Mouse (Mus musculus) T-helper 2 cell (primary cell): ENCODE results near the gene Pcsk4.

Experiments used
- in situ Hi-C: fragments of 300-600 bp; cut with MboI, MseI; formaldehyde crosslinking; loops from one replicate; pipeline ENCODE4 v1.15.1; 2025; ENCODE audit warnings: high pct_unique_total_duplicates

The Pcsk4 gene

DNA sequence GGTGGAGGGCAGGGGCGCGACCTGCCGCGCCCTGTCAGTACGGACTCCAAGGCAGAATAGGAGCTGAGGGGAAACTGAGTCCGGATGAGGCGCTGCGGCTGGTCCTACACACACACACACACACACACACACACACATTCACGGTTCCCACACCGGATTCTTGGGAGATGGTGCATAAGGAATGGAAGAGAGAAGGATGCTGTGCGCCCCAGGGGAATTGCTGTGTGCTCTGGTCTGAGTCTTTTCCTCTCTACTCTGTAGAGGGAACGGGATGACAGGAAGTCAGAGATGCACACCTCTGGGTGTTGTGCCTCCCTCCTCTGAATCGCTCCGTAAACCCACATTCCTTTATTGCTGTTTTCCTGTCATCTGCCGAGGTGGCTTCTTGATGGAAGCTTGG, 30.0 kb downstream of the Pcsk4 start:
- in situ Hi-C loops = no loop called here

DNA sequence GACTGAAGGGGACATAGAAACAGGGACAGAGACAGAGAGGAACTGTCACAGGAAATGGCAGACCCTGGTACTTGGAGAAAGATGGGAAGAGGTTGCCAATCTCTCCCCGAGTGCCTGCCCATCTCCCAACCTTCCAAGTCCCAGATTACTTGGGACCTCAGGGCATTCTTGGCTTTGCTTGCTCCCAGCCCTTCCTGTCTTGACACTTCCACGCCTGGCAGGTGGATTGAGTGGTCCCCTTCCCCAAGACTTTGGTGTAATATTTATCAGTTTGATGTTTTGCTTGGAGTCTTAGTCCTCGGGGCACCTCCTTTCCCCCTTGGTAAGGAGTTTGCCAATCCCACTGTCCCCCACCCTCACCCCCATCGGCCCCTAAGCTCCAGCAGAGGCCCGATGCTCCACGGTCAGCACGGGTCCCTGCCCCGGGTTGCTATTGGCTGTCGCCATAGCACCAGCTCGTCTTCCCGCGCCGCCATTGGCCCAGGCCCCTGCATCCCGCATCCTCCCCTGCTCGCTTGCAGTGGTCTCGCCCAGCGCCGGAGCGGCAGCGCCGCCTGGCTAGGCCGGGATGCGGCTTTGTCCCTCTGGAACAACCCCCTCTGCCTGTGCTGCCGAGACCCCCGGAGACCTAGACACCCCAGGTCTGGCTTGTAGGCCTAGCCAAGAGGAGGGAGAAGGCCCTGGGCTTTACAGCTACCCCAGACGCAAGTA, 30.6 kb downstream of the Pcsk4 start:
- in situ Hi-C loops = no loop called here

DNA sequence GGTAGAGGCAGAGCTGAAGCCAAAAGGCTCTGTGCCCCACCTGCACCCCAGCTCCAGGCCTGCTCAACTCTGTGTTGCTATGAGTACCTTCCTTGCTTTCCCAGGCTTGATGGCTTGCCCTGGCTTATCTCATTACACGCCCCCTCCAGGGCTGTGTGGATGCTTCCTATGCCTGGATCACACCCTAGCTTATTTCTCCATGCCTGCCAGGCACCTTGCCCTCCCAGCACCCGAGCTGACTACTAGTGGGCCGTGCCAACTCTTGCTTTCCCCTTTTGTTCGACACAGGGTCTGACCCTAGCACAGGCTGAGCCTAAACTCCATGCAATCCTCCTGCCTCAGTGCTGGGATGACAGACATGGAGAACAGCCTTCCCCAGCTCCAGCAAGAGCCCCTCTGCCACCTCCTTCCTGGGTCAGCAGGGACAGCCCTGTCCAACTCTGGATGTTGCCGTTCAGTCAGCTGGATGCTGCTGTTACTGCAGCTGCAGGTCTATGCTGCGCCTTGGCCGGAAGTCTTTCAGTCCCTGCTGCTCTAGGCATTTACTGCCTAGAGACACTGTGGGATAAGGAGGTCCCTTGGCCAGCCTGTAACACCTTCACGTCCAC, 31.7 kb downstream of the Pcsk4 start:
- in situ Hi-C loops = no loop called here

DNA sequence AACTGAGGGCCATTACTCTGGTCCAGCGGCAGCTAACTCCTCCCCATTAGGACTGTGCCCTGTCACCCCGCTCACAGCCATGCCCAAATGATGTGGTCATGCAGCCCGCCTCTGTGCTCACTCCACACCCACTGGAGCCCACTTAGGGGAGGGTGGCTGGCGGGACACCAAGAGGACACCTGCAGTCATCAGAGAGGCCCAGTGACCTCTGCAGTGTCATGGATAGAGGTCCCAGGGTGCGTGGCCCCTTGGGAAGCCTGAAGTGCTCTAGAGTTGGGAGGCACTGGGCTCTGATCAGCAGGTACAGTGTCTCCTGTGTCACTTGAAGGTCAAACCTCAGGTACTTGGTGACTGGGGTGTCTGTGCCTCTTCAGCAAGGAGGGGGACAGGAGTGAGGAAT, 32.5 kb downstream of the Pcsk4 start:
- in situ Hi-C loops = no loop called here

DNA sequence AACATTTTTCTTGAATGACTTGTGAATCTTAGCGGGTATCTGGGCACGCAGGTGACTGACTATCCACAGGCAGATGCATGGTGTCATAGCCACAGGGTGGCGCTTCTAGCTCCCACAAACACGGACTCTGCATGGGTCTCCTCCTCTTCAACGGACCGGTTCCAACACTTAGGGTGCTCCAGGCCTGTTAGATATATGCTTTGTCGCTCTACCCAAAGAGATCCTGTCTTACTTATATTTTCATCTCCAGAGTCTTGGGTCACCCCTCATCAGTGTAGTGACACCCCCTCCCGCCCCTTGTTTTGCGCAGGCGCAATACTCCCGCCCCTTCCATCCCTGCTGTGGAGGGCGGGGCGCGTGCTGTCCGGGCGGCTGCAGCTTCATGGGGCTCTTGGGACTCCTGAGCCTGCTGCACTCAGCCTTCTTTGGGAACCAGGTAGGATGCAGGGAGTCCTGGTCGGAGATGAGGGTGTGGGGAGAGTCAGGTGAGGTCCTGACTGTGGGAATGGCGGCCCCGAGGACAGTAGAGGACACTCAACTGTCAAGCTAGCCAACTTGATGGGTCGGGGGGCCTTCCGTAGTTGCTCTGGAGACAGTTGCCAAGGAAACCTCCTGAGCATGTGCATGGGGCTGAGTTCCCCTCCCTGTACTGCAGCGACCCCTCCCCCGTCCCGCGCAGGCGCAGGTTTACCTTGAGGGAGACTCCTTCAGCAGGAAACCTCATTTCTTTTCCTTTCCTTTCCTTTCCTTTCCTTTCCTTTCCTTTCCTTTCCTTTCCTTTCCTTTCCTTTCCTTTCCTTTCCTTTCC, 33.5 kb downstream of the Pcsk4 start, which contains the start of gene Apc2:
Apc2 (plus strand) TSS at position 360 of the 808 bp plus-strand sequence.
- in situ Hi-C loops = no loop called here

DNA sequence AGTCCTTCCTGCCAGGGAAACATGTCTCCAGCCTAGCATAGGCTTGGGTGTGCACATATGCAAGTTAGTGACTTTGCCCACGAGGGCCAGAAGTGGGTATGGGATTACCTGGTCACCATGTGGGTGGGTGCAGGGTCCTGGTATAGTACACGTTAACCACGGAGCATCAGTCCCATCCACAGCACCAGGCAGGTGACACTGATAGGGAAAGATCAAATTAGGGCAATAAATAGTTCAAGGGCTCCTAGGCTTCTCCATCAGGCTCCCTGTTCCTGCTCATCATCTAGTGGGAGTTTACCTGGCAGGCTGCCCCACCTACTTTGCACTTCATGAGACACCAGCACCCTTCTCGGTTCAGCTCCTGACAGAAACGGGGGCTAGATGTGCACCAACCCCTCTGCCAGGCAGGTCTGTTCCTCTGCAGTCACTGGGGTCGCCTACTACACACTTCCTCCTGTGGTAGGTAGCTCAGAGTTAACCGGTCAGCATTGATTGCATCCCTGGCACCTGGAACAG, 34.5 kb downstream of the Pcsk4 start:
- in situ Hi-C loops = no loop called here

DNA sequence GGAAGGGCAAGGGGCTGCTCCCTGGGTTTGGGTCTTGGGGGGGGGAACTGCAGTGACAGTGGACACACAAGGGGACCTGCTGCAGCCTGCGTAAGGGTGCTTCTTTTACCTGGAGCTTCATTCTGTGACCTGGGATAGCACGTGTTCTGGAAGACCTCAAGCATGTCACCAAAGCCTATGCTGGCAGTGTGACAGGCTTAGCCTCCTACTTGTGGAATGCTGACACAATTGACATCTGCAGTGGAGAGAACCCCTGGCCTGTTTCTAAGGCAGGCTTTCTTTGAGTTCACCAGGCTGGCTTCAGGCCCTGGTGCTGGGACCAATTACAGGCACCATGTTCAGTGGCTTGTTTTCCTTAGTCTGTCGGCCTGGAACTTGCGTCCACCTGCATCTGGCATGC, 35.0 kb downstream of the Pcsk4 start:
- in situ Hi-C loops = no loop called here

DNA sequence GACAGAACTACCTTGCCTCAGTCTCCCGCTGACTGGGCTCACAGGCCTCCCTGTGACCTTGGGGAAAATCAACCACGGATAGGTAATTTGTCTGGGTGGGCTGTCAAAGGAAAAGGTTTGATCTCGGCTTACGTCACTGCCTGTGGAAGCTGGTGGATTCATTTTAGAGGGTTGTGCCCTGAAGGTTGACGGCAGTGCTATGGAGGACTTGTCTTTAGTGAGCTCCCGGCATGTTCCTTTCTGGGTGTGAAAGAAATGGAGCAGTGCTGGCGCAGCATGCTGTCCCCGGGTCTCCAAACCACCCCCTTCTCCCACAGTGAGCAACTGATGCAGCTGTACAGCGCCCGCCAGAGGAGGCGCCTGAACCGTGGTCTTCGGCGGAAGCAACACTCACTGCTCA, 36.0 kb downstream of the Pcsk4 start:
- in situ Hi-C loops = no loop called here

DNA sequence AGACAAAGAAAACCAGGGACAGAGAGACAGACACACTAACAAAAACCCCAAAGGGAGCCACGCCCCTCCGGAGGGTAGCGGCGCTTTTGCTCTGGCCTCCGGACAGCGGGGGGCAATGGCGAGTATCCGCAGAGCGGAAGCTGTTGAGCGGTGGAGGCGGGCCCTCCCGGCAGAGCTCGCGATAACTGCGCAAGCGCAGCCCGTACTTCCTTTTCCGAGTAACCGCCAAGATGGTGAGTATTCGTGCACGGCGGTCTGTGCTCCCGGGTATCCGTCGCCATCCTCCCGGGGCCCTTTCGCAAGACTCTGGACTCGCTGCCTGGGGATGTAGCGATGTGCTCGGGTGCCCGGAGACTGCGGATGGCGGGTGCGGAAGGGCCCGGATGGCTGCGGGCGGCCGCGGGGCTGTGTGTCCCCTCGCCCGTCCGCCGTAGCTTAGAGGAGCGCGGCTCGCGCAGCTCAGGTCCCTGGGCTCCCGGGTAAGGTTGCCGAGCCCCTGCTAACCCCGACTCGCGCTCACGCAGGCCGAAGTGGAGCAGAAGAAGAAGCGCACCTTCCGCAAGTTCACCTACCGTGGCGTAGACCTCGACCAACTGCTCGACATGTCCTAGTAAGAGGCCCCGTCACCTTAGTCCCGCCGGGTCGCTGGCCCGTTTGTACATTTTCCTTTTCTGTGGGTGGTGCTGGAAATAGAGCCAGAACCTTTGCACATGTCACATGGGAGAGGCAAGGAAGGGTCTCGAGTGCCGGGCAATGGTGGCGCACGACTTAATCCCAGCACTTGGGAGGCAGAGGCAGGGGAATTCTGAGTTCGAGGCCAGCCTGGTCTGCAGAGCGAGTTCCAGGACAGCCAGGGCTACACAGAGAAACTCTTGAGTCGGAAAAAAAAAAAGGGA, 36.8 kb downstream of the Pcsk4 start, which contains the start of gene Rps15:
Rps15 (plus strand) TSS at position 203 of the 896 bp plus-strand sequence.
- in situ Hi-C loops = no loop called here

DNA sequence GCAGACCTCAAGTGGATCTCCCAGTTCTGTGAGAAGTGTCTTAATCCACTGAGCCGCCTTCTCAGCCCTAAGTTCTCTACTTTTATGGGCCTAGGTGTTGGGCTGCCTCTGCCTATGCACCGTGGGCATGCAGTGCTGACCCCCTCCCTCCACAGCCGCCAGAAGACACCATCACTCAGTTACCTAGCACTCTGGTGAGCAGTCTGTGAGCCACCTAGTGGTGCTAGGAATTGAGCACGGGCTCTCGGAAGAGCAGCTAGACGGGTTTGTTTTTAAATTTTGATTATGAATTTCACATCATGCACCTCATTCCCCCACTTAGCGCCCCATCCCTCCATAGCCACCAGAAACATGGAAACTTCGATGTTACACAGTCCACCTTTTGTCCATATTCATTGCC, 40.6 kb downstream of the Pcsk4 start:
- in situ Hi-C loops = no loop called here

DNA sequence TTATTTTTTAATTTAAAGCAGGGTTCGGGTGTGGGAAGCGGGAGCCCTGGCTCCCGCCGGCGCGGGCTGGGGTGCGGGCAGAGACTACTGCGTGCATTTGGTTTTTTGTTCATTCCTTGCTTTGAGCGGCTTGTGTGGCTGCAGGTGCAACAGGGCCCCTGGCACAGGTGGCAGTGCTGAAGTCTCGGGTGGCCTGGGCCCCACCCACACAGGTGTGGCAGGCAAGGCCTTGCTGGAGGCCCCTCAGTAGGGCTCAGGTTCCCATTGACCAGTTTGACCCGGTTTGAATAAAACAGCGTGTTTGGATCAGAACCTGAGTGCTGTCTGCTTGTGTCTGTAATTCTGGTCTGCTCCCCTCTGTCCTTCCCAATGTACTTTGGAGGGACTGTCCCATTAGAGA, 41.2 kb downstream of the Pcsk4 start:
- in situ Hi-C loops = no loop called here

DNA sequence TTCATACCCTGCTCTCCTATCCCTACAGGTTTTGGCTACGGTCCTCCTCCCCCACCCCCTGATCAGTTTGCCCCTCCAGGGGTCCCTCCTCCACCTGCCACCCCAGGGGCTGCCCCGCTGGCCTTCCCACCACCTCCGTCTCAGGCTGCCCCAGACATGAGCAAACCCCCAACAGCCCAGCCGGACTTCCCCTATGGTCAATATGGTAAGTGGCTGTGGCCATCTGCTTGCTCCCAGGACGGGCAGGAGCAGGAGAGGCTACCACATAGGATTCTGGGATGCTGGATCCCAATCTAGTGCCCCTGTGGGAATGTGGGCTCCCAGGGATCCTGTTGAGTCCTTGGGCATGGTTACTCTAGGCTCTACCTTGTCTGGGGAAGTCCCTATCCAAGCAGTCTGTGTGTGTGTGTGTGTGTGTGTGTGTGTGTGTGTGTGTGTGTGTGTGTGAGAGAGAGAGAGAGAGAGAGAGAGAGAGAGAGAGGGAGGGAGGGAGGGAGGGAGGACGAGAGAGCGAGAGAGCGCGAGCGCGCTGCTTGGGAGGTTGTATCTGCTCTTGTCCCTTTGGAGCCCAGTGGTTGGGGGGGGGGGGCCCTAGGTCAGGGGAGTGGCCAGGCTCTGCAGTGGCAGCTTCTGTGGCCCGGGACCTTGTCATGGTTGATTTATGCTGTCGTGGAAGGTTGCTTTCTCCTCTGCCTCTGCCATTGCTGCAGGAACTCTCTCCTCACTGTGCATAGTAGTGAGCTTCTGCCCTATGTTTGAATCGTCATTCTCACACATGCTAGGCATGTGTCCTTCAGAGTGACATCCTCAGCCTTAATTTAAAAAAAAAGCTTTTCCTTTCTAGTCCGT, 43.9 kb downstream of the Pcsk4 start:
- in situ Hi-C loops = no loop called here

DNA sequence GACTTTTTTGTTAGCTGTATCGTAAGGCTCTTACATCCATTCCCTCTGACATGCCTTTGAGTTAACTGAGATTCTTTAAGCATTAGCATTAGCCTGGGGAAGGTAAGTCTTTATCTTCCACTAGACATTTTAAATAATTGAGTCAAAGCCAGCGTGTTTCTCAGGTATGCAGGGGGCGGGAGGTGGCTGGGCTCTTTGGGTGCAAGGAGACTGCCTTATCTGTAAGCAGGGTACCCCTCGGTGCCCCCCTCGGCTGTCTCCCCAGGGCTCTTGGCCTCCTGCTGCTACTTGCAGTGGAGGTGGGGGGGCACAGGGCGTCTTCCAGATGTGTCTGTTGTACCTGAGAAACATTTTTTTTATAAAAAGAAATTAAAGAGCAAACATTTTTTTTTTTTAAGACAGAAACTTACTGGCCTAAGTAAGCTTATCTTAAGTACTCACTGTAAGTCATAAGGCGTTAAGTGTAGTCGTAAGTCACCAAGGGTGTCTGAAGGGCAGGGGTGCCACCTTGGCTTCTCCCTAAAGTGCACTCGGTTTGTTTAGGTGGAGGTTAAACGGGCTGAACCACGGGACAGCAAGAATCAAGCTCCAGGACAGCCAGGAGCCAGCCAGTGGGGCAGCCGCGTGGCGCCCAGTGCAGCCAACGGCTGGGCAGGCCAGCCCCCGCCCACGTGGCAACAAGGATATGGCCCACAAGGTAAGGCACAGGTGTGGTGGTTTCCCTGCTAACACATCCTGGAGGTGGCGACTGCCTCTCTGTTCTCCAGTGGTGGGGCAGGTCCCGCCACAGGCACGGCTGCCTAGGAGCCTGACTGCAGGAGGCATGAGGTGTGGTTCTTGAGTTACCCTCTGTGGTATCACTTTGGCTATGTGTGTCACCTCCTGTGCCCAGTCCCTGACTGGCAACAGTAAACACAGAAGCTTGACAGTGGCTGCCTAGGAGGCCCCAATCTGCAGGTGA, 46.5 kb downstream of the Pcsk4 start:
- in situ Hi-C loops = no loop called here

DNA sequence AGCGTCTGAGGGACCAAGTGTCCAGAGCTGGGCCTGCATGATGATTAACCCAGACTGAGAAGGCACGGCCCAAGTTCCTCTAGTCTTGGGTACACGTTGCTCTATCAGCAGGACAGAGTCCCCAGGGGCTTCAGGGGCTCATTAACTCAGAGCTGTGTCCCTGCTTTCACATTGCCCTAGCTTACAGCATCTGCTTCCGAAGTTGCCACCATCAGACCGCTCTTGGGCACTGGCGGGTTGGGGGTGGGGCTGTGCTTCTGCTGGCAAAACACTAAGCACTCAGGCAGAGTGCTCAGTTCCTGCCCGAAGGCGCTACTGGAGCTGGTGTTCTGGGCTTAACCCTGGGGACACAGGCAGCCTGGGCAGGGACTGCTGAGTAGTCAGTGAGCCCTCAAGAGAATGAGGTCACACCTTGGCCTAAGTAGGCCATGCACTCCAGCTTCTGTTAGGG, 47.4 kb downstream of the Pcsk4 start:
- in situ Hi-C loops = no loop called here

DNA sequence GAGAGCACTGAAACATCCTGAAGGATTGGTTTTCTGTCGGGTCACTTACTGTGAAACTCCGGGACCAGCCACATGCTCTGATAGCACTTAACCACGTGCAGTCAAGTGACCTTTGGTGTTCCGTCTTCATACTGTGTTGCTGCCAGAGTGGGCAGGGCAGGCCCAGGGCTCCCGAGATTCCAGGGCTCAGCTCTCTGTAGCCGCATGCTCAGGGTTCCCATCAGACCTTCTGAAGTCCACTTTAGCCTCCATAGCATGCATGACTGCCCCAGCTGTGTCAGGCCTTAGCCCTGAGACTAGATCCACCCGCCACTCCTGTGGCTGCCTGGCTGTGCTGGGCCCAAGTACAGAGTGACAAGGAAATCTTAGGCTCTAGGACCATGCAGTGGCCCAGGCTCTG, 48.0 kb downstream of the Pcsk4 start:
- in situ Hi-C loops = no loop called here

DNA sequence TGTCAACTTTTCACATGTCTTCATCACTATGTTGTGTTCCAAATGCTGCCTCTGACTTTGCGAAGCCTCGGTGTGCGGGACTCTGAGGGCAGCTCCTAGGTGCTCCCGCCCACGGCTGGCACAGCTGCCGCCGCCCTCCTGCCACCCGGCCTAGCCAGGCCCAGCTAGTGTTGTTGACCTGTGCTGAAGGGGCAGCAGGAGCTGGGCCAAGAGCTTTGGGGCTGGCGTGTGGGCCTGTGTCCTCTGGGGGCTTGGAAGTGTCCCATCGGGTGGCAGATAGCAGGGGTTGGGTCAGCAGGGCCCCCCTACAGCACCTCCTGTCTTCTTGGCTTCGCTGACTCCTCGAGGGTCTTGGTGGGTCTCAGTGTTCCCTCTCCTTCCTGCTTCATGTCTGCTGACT, 50.0 kb downstream of the Pcsk4 start:
- in situ Hi-C loops = no loop called here

DNA sequence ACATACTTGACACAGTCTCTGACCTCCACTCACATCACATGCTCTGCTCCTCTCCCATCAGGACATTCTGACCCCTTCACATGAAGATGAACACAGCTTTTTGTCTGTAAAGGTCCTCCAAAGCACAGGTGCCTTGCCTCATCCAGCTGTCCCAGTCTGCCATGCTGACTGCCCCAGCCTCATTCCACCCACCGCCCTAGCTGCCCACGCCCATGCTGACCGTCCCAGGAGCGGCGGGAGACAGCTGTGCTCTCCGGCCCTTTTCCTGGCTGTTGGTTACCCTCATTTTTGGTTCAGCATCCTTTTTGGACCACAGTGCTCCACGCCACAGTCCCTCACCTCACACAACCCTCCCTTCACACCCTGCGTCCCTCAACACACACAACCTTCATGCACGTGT, 50.9 kb downstream of the Pcsk4 start:
- in situ Hi-C loops = no loop called here

DNA sequence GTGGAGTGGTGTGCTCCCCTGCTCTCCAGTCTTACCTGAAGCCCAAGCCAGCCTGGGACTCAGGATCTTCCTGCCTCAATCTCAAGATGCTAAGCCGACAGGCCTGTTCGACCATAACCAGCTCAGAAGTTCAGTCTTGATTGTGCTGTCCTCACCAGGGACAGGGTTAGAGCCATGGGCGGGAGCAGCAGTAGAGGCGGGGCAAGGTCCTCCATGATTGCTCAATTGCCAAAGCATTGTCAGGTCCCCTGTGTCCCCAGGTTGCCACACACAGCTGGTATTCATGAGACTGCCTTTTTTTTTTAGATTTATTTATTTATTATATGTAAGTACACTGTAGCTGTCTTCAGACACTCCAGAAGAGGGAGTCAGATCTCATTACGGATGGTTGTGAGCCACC, 53.1 kb downstream of the Pcsk4 start:
- in situ Hi-C loops = no loop called here

DNA sequence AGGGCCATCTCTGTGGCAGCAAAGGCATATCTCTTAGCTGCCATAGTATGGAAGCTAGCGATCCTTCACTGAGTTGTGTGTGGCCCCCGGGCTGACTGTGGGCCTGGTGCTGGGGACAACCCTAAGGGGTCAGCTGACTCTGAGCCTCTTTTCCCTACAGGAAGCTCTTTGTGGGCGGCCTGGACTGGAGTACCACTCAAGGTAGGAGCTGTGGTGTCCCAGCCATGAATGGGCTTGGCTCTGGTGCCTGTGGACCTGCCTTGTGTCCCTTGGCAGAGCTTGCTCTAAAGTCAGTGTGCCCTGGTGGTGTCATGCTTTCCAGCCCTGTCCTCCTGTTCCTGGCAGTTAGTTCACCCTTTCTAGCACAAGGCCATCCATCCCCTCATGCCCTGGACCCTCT, 55.5 kb downstream of the Pcsk4 start:
- in situ Hi-C loops = no loop called here
